Mouse (Mus musculus) limb, embryonic 13.5 days (tissue): ENCODE data around the gene Klf6. TPM values are rescaled to one million over a fixed set of nuclear protein-coding genes. Genes with fewer than 3 reads are reported as not detected.

Source experiments
- ATAC-seq: fragments of 200-750 bp; cut with Nextera tagmentation; 2 replicates; pipeline ENCODE4 v1.8.0; 2017; ENCODE audit warnings: low read depth, moderate number of reproducible peaks, moderate TSS enrichment; ENCODE audit not compliant: low FRiP score
- H3K27ac ChIP-seq: fragments of 300-500 bp; sonication (generic); 2 replicates; pipeline ENCODE4 v1.5.1; 2015; ENCODE audit warnings: inconsistent platforms, mild to moderate bottlenecking, moderate library complexity
- H3K27me3 ChIP-seq: fragments of 300-500 bp; sonication (generic); 2 replicates; pipeline ENCODE4 v1.6.1; 2015; ENCODE audit warnings: mild to moderate bottlenecking, inconsistent platforms
- H3K36me3 ChIP-seq: fragments of 300-500 bp; sonication (generic); 2 replicates; pipeline ENCODE4 v1.6.1; 2015; ENCODE audit warnings: inconsistent platforms, mild to moderate bottlenecking, moderate library complexity
- H3K4me1 ChIP-seq: fragments of 300-500 bp; sonication (generic); 2 replicates; pipeline ENCODE4 v1.6.1; 2015; ENCODE audit warnings: inconsistent platforms
- H3K4me2 ChIP-seq: fragments of 300-500 bp; sonication (generic); replicated peaks from 2 replicates; pipeline ENCODE4 v1.6.1; 2015; ENCODE audit warnings: inconsistent platforms, mild to moderate bottlenecking, moderate library complexity
- H3K4me3 ChIP-seq: fragments of 300-500 bp; sonication (generic); 2 replicates; pipeline ENCODE4 v1.5.1; 2015; ENCODE audit warnings: moderate library complexity, mild to moderate bottlenecking, inconsistent platforms
- H3K9ac ChIP-seq: fragments of 300-500 bp; sonication (generic); 2 replicates; pipeline ENCODE4 v1.6.1; 2015; ENCODE audit warnings: mild to moderate bottlenecking, inconsistent platforms
- H3K9me3 ChIP-seq: fragments of 300-500 bp; sonication (generic); 2 replicates; pipeline ENCODE4 v1.6.1; 2016; ENCODE audit warnings: inconsistent platforms
- WGBS: fragments of 180-500 bp; shearing (Covaris S2); methylation state at CpG from one replicate; pipeline ENCODE4 v1.1.7; 2015; 5-methylcytosine and 5-hydroxymethylcytosine counted together
- polyA plus RNA-seq: library from polyadenylated mRNA; unstranded; fragments of >200 nt; fragmentation: Nextera tagmentation; extraction: Ambion mirVana; gene quantifications from 2 replicates; pipeline ENCODE4 v1.2.1, GENCODE M21; 2015

Klf6 gene
- polyA plus RNA-seq, 1 experiment from 2014 or later = 79.0 TPM

DNA sequence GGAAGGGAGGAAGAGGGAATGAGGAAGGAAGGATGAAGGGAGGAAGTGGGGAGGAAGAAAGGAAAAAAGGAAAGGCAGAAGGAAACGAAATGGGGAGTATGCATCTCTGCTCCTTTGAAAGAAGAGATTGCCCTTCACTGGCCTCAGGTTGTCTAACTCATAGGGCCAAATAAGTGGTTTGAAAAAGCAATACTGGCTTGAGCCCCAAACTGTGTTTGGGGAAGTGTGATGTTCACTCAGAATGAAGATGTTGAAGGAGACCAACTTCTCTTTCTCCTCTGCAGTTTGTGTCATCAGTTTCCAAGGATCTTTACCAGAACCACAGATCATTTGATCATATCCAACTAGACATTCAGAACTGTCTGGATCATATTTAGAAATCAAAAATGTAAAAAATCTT, 27.4 kb downstream of the Klf6 start:
- no peak overlapping the region for H3K4me2 ChIP-seq
- no peak for ATAC-seq
- no peaks in the 10 kb centered on the region for H3K36me3 ChIP-seq
- H3K4me3 ChIP-seq = no peak overlapping the region
- H3K4me1 ChIP-seq = no peaks in the 10 kb centered on the region
- no peak overlapping the region for H3K27ac ChIP-seq
- no peaks in the 10 kb centered on the region for H3K27me3 ChIP-seq
- H3K9me3 ChIP-seq = no peaks in the 10 kb centered on the region
- WGBS = 73% methylated on average over 1 of the region's 1 CpGs
- no peak overlapping the region for H3K9ac ChIP-seq

DNA sequence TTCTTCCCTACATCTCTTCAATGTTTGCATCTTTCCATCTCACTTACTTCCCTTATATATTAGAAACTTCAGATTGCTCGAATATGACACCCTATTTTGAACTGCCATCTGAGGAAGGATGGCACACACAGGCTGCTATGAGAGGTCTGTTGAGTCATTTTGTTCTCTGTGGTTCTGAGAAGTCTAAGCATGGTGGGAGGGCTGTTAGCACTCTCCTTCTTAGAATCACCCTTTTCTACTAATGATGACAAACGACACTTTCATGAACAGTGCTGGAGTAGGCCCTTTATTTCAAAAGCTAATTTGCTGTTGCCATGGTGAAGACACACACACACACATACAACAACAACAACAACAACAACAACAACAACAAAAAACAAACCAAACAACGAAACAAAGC, 28.8 kb downstream of the Klf6 start:
- no peaks in the 10 kb centered on the region for H3K9me3 ChIP-seq
- no peak overlapping the region for H3K4me2 ChIP-seq
- H3K27me3 ChIP-seq = no peaks in the 10 kb centered on the region
- H3K9ac ChIP-seq = no peak overlapping the region
- ATAC-seq = no peak
- H3K4me1 ChIP-seq = no peaks in the 10 kb centered on the region
- WGBS = 70% methylated on average over 3 of the region's 3 CpGs
- H3K4me3 ChIP-seq = no peak overlapping the region
- H3K27ac ChIP-seq = no peak overlapping the region
- no peaks in the 10 kb centered on the region for H3K36me3 ChIP-seq

DNA sequence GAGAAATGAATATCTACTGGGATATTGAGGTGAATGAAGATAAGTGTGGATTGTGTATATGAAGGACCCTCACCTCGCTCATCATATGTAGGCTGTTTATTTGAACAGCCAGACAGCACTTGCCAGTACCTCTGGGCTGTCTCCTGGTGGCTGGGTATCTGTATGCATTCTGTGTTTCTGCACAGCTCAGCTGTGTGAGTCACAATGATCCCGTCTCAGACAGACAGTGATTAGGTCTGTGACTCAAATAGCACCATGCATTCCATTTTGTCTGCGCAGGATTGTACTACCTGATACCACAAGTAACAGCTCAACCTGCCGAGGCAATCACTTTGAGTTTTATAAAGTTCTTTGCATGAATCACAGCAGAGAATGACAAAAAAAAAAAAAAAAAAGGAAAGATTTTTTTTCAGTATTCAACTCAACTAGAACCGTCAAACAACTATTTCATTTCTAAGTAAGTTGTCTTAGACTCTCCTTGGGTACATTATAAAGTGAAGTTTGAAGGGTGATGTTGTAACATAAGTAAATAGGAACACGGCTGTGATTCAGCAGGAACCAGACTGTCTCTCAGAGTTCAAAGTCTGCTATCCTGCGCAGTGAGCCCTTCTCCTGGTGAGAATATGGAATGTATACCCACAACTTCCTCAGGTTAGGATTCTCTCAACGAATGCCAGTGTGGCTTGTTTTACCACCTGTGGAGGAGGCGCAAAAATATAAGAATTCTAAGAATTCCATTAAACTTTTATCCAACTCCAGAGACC, 31.6 kb downstream of the Klf6 start:
- no peak overlapping the region for H3K9ac ChIP-seq
- 71% methylated on average over 9 of the region's 9 CpGs for WGBS
- no peaks in the 10 kb centered on the region for H3K9me3 ChIP-seq
- no peak for ATAC-seq
- H3K36me3 ChIP-seq = no peaks in the 10 kb centered on the region
- H3K27me3 ChIP-seq = no peaks in the 10 kb centered on the region
- H3K27ac ChIP-seq = no peak overlapping the region
- no peak overlapping the region for H3K4me3 ChIP-seq
- H3K4me2 ChIP-seq = no peak overlapping the region
- no peaks in the 10 kb centered on the region for H3K4me1 ChIP-seq

DNA sequence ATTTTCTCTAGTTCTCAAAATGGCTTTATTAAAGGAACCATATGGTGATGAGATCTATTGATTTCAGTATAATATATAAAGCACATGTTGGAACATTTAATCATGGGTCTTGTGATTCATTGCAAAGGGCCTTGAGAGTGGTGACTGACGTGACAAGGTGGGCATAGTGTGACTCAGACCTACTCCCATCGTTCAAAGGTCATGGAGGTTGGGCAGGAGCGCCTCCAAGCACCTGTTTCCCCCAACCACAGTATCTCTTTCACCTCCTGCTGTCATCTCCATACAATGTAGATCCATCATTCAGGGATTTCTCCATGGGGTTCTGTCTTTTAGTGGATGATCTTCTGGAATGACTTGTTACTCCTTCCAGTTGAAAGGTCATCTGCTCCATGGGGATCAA, 33.6 kb downstream of the Klf6 start:
- H3K36me3 ChIP-seq = no peaks in the 10 kb centered on the region
- H3K9me3 ChIP-seq = no peaks in the 10 kb centered on the region
- H3K4me1 ChIP-seq = no peaks in the 10 kb centered on the region
- no peaks in the 10 kb centered on the region for H3K27me3 ChIP-seq
- 83% methylated on average over 3 of the region's 3 CpGs for WGBS
- ATAC-seq = no peak
- H3K4me3 ChIP-seq = no peak overlapping the region
- no peak overlapping the region for H3K9ac ChIP-seq
- no peak overlapping the region for H3K27ac ChIP-seq
- no peak overlapping the region for H3K4me2 ChIP-seq

DNA sequence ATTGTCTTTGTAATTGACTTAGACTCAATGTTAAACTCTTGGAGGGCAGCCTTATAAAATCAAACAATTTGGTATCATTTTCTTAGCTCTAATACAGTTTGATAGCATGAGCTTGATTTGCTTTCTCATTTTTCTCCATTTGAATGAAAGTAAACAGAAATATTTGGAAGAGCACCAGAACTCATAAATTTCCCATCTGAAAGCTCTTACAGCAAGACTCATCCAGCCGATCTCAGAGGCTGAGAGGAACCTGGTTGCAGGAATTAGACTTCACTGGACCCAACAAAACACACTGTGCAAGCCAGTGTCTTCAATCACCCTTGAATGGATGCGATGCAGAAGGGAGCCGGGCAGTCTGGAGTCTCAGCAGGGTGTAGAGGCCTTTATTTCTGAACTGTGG, 34.6 kb downstream of the Klf6 start:
- no peak overlapping the region for H3K4me2 ChIP-seq
- H3K4me3 ChIP-seq = no peak overlapping the region
- H3K27ac ChIP-seq = no peak overlapping the region
- no peaks in the 10 kb centered on the region for H3K36me3 ChIP-seq
- no peak for ATAC-seq
- H3K9ac ChIP-seq = no peak overlapping the region
- H3K4me1 ChIP-seq = no peaks in the 10 kb centered on the region
- WGBS = 73% methylated on average over 3 of the region's 3 CpGs
- no peaks in the 10 kb centered on the region for H3K9me3 ChIP-seq
- no peaks in the 10 kb centered on the region for H3K27me3 ChIP-seq

DNA sequence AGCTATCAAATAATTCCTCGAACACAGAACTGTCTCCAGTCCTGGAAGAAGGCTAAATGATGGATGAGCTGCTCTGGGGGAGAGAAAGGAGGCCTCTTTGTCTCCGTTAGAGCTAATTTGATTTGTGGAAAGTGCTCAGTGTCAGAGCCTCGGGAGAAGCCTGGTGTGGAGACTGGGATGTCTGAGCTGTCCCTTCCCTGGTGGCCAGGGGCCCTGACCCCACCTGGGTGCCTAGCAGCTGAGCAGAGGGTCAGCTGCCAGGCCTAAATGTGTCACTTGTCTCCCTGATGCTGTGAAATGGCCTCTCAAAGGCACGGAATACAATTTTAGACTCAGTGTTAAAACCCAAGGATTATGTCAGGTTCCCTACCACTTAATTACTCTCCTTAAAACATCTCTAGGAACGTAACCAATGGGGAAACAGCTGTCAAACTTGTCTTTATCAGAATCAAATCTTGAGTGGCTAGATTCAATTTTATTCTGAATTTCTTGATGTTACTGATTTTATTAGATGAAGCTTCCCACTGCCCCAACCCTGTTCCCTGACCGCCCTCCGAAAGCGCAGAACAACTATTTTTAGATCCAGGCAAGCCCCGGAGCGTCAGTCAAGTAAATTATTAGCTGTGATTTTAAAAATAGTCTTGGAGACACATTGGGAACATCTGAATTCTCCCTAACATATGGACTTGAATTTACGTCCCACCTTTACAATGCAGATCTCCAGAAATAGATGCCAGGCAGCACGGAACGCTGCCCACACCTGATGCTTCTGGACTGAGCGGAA, 36.1 kb downstream of the Klf6 start:
- no peak for ATAC-seq
- Histone ChIP-seq H3K4me1 (no peaks in the 10 kb centered on the region), H3K9me3 (no peaks in the 10 kb centered on the region), H3K9ac (no peak overlapping the region), H3K27ac (no peak overlapping the region), H3K4me3 (no peak overlapping the region), H3K4me2 (no peak overlapping the region), H3K36me3 (no peaks in the 10 kb centered on the region), H3K27me3 (no peaks in the 10 kb centered on the region)
- 57% methylated on average over 14 of the region's 14 CpGs for WGBS

DNA sequence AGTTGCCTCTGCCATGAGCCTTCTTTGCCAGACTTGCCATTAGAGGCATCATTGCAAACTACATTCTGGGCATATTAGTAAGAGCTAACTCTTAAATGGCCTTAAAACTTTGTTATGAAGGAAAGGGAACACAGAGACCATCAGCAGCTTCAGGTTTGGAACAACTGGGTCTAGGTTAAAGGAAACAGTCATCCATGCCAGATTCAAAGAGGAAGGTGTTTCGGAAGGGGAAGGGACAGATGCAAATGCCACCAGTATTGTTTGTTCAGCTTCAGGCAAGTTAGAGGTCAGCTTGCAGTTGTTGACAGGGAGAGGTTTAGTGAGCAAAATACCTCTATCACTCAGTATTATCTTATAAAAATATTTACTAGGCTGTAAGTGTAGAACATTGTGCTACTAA, 37.7 kb downstream of the Klf6 start:
- Histone ChIP-seq H3K27ac (no peak overlapping the region), H3K9me3 (no peaks in the 10 kb centered on the region), H3K4me2 (no peak overlapping the region), H3K27me3 (no peaks in the 10 kb centered on the region), H3K4me3 (no peak overlapping the region), H3K4me1 (no peaks in the 10 kb centered on the region), H3K36me3 (no peaks in the 10 kb centered on the region), H3K9ac (no peak overlapping the region)
- 72% methylated on average over 1 of the region's 1 CpGs for WGBS
- no peak for ATAC-seq

DNA sequence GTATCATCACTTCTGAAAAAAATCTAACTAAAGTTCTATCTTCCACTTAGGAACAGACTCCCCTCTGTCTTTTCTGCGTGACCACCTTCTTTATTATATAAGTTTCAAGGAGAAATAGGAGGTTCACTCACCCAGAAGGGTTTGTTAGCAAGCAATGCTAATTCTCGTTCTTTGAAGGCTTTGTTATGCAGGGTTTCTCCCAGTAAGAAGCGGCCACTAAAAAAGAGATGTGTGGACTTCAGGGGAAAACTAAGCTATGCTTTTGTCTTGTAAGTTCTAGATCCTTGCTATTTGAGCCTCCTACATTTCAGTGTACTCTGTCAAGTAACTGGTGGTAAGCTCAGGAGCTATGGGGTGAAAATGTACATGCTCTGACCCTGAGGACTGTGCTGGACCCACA, 38.4 kb downstream of the Klf6 start:
- H3K27ac ChIP-seq = no peak overlapping the region
- no peaks in the 10 kb centered on the region for H3K36me3 ChIP-seq
- no peaks in the 10 kb centered on the region for H3K4me1 ChIP-seq
- H3K4me2 ChIP-seq = no peak overlapping the region
- H3K9ac ChIP-seq = no peak overlapping the region
- no peak overlapping the region for H3K4me3 ChIP-seq
- H3K27me3 ChIP-seq = no peaks in the 10 kb centered on the region
- WGBS = 76% methylated on average over 3 of the region's 3 CpGs
- H3K9me3 ChIP-seq = no peaks in the 10 kb centered on the region
- ATAC-seq = no peak

DNA sequence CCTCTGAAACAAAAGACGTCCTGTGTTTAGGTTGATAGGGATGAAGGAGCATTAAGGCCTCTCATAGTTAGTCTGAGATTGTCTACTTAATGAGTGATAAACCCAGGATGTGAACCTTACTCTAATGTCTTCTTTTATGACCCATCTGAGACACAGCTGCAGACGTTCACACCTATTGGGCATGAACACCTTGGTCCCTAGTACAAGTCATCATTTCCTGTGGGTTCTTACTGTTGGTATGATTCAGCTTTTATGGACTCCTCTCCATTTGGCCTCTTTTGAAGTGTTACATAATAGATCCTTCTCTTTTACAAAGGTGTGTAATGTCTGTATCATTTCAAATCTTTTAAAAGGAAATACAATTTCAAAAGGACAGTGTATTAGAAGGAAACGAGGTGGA, 51.9 kb downstream of the Klf6 start:
- no peak overlapping the region for H3K9ac ChIP-seq
- no peaks in the 10 kb centered on the region for H3K4me1 ChIP-seq
- no peak for ATAC-seq
- no peak overlapping the region for H3K27ac ChIP-seq
- no peaks in the 10 kb centered on the region for H3K9me3 ChIP-seq
- no peaks in the 10 kb centered on the region for H3K36me3 ChIP-seq
- WGBS = 59% methylated on average over 3 of the region's 3 CpGs
- H3K4me2 ChIP-seq = no peak overlapping the region
- H3K27me3 ChIP-seq = no peaks in the 10 kb centered on the region
- no peak overlapping the region for H3K4me3 ChIP-seq

DNA sequence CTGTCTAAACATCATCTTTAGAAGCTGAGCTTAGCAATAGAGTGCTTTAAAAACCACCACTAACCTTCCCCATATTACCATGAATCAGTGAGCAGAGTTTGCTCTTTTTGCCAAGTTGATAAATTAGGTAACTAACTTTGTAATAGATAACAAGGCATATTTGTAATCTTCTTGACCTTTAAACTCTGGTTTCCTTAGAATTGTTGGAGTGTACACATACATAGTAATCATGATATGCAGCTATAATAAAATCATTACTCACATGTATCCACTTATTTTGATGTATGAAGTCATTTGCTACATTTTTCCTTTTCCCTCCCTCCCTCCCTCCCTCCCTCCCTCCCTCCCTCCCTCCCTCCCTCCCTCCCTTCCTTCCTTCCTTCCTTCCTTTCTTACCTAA, 56.1 kb downstream of the Klf6 start:
- H3K4me1 ChIP-seq = no peaks in the 10 kb centered on the region
- H3K27me3 ChIP-seq = no peaks in the 10 kb centered on the region
- no peak overlapping the region for H3K27ac ChIP-seq
- no peaks in the 10 kb centered on the region for H3K9me3 ChIP-seq
- H3K4me2 ChIP-seq = no peak overlapping the region
- H3K4me3 ChIP-seq = no peak overlapping the region
- no peaks in the 10 kb centered on the region for H3K36me3 ChIP-seq
- ATAC-seq = no peak
- no peak overlapping the region for H3K9ac ChIP-seq

DNA sequence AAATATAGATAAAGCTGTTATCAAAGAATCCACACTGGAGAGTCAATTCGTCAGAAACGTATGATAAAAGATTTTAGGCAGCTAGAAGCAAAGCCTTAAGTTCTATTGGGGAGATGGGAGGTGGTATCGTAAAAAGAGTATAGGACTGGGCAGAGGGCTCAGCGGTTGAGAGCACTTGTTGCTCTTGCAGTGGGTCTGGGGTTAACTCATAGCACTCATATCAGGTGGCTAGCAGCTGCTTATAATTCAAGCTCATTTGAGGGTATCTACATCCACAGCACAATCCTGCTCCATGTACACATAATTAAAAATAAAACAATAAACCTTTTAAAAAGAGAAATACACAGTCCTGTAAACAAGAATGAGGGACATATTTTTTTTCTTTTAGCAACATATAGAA, 58.7 kb downstream of the Klf6 start:
- ATAC-seq = no peak
- Histone ChIP-seq H3K27ac (no peak overlapping the region), H3K9ac (no peak overlapping the region), H3K9me3 (no peaks in the 10 kb centered on the region), H3K36me3 (no peaks in the 10 kb centered on the region), H3K4me2 (no peak overlapping the region), H3K27me3 (no peaks in the 10 kb centered on the region), H3K4me3 (no peak overlapping the region), H3K4me1 (no peaks in the 10 kb centered on the region)
- WGBS = 79% methylated on average over 4 of the region's 4 CpGs
